Mouse (Mus musculus): ENCODE data around the gene Vmn2r40. TPM values are rescaled to one million over a fixed set of nuclear protein-coding genes. Genes with fewer than 3 reads are reported as not detected.

The Vmn2r40 gene
- polyA plus RNA-seq (2012; rRNA removed) = not detected in 2 replicates

GRCm38 (mm10) chr7:8931335-8931734 is at the start of gene Vmn2r40:
Gene Vmn2r40 (minus strand): TSS chr7:8931435.

Other genes with a start within 250 kb of the Vmn2r40 start
- not detected in 2 replicates for gene Vmn2r39, start 99.4 kb upstream of the Vmn2r40 start, polyA plus RNA-seq (2012; rRNA removed)
- gene Vmn2r38, start 166.4 kb upstream of the Vmn2r40 start, polyA plus RNA-seq (2012; rRNA removed) = not detected in 2 replicates

Measured in central nervous system, embryonic 11.5 days (tissue).